Mouse (Mus musculus) lung, embryonic 14.5 days (tissue): ENCODE data around the gene Prpf4. TPM values are rescaled to one million over a fixed set of nuclear protein-coding genes. Genes with fewer than 3 reads are reported as not detected.
A peak's percentile ranks its signal among the peaks of the same experiment; 100 is the strongest.

Experiments used
- ATAC-seq: fragments of 200-750 bp; cut with Nextera tagmentation; 2 replicates; pipeline ENCODE4 v1.8.0; 2017; ENCODE audit warnings: mild to moderate bottlenecking, moderate TSS enrichment, moderate library complexity; ENCODE audit not compliant: insufficient read depth
- DNase-seq: peaks from one replicate; pipeline ENCODE4 v3.0.0-alpha.2; 2015
- H3K27ac ChIP-seq: fragments of 300-500 bp; sonication (generic); 2 replicates; pipeline ENCODE4 v1.5.1; 2014; ENCODE audit warnings: low read depth, mild to moderate bottlenecking, moderate library complexity
- H3K27me3 ChIP-seq: fragments of 300-500 bp; sonication (generic); 2 replicates; pipeline ENCODE4 v1.6.1; 2014; ENCODE audit warnings: low read length, control low read depth; ENCODE audit not compliant: insufficient read depth
- H3K36me3 ChIP-seq: fragments of 300-500 bp; sonication (generic); 2 replicates; pipeline ENCODE4 v1.6.1; 2014; ENCODE audit warnings: control low read depth; ENCODE audit not compliant: insufficient read depth
- H3K4me1 ChIP-seq: fragments of 300-500 bp; sonication (generic); 2 replicates; pipeline ENCODE4 v1.6.1; 2014; ENCODE audit warnings: antibody characterized with exemption, control low read depth; ENCODE audit not compliant: insufficient read depth
- H3K4me2 ChIP-seq: fragments of 300-500 bp; sonication (generic); 2 replicates; pipeline ENCODE4 v1.6.1; 2014; ENCODE audit warnings: mild to moderate bottlenecking
- H3K4me3 ChIP-seq: fragments of 300-500 bp; sonication (generic); 2 replicates; pipeline ENCODE4 v1.5.1; 2014; ENCODE audit warnings: low read depth, low read length
- H3K9ac ChIP-seq: fragments of 300-500 bp; sonication (generic); 2 replicates; pipeline ENCODE4 v1.6.1; 2014
- H3K9me3 ChIP-seq: fragments of 300-500 bp; sonication (generic); 2 replicates; pipeline ENCODE4 v1.6.1; 2016; ENCODE audit warnings: low read depth, low read length, control low read depth
- CTCF ChIP-seq: IDR thresholded peaks from 2 replicates; pipeline ENCODE4 v1.5.1; 2016; ENCODE audit warnings: antibody characterized with exemption, low read depth
- WGBS: fragments of 180-500 bp; shearing (Covaris S2); extraction: QIAGEN DNeasy Blood & Tissue Kit; methylation state at CpG from one replicate; pipeline ENCODE4 v1.1.7; 2014; 5-methylcytosine and 5-hydroxymethylcytosine counted together
- polyA plus RNA-seq: library from polyadenylated mRNA; unstranded; fragments of >200 nt; fragmentation: Nextera tagmentation; extraction: Ambion mirVana; gene quantifications from 2 replicates; pipeline ENCODE4 v1.2.1, GENCODE M21; 2014

Prpf4 gene
- 29.3 and 32.9 TPM in 2 replicates for polyA plus RNA-seq

DNA sequence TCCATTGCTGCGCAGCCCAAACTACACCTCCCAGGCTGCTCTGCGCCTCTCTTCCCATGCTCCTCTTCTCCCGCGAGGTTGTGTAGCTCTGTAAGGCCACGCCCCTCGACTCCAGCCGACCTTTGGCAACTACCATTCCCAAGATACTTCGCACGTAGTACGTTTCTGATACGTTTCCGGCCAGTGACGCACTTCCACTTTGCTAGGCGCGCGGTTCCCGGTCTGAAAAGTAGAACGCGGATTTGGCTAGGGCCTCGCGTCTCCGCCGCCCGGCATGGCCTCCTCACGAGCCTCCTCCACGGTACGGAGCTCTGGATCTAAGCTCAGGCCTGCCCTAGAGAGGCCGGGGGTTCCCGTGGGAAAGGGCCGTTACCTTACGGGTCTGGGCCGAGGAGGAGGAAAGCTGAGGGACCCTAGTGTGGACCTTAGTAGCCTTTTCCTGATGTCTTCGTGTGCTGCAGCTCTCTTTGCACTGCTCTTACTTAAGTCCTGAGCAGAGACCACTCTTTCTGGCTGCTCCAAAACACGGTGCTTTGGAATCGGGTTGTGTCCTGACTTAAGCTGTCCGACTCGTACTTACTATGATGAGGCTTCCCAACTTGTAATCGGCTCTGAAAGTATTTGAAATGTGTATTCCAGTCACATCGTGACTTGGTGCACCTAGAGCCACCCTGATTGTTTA lies at the start of gene Prpf4, which contains the start of gene Cdc26:
Gene Prpf4 (plus strand): TSS at position 197 of the 682 bp plus-strand sequence.
Gene Cdc26 (minus strand): TSS at position 42 of the 682 bp plus-strand sequence.
- Histone ChIP-seq H3K27ac (peak within 1 kb of the TSS; percentile 92), H3K9me3 (no peaks in the 10 kb centered on the region), H3K4me2 (peak within 1 kb of the TSS; percentile 85), H3K36me3 (peaks cover 43% of the 10 kb centered on the region), H3K4me1 (peaks cover 9% of the 10 kb centered on the region), H3K27me3 (no peaks in the 10 kb centered on the region), H3K9ac (peak within 1 kb of the TSS; percentile 90), H3K4me3 (peak within 1 kb of the TSS; percentile 80)
- peak; percentile 100 for DNase-seq
- under 1% methylated on average over 39 of the region's 39 CpGs for WGBS
- ATAC-seq: peak; percentile 99
- no peak for TF ChIP-seq CTCF

DNA sequence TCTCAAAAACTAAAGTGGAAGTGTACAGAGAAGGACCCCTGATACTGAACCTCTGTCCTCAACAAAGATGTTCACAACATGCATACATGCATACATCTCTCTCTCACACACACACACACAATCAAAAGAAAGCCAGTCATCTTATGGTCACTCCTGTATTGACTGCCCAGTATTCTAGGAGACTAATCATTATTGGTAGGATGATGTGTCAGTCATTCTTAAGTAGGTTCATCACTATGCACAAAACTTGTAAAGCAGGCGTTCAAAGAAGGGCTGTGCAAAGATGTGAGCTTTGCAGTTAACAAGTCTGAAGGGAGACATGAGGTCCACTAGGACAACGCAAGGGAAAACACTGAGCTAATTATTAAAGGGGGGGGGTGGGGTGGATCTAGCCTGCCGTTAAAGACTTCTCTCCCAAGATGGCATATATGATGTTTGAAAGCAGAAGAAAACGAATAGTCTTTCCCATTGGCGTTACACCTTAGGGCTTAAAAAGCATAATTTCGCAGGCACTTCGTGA lies 49.3 kb upstream of the Prpf4 start:
- DNase-seq (no peak), ATAC-seq (no peak)
- Histone ChIP-seq H3K4me1 (0 out of 2 replicates have a peak, but pooled peaks cover 7% of the 10 kb centered on the region), H3K4me3 (peak overlapping the region; percentile 77), H3K9me3 (no peaks in the 10 kb centered on the region), H3K9ac (peak overlapping the region; percentile 71), H3K36me3 (no peaks in the 10 kb centered on the region), H3K27ac (no peak overlapping the region), H3K27me3 (no peaks in the 10 kb centered on the region), H3K4me2 (peak overlapping the region; percentile 71)
- no peak for TF ChIP-seq CTCF
- 41% methylated on average over 7 of the region's 7 CpGs for WGBS

DNA sequence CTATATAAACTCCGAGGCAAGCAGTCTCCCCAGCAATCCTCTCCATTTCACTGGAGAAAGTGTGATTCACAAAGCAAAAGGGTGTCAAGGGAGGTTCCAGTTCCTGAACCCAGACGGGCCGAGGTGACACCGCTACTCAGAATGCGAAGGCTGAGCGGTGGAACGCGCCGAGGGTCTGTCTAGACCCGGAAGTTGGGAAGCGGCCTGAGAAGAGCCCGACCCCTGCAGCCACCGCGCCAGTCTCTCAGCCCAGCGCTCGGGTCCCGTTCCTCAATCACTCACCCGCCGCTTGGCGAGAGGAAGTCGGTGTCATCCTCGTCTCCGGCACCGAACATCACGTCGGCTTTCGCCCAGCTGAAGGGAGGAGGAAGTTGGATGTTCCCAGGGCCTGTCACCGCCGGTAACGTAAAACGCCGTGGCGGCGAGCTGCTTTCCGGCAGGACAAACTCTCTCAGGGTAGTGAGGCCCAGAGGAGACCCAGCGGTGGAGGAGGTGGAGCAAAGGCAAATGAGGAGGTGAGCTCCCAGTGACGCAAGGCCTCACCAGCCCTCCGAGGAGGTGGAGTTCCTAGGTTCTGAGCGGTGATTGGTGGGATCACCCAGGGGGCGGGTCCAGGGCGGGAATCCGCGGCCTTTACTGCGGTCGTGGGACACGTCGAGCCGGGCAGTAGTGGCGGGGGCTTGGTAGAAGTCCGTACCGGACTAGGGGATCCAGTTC lies 48.4 kb upstream of the Prpf4 start, which contains the start of the genes Fkbp15 and Slc31a1:
Gene Fkbp15 (minus strand): TSS at position 461 of the 717 bp plus-strand sequence.
Gene Slc31a1 (plus strand): TSS at position 640 of the 717 bp plus-strand sequence.
- Histone ChIP-seq H3K4me1 (0 out of 2 replicates have a peak, but pooled peaks cover 7% of the 10 kb centered on the region), H3K9ac (peak within 1 kb of the TSS; percentile 71), H3K27me3 (no peaks in the 10 kb centered on the region), H3K27ac (peak within 1 kb of the TSS; percentile 58), H3K4me3 (peak within 1 kb of the TSS; percentile 77), H3K9me3 (no peaks in the 10 kb centered on the region), H3K36me3 (no peaks in the 10 kb centered on the region), H3K4me2 (peak within 1 kb of the TSS; percentile 71)
- ATAC-seq (peak; percentile 100), DNase-seq (peak; percentile 98)
- TF ChIP-seq CTCF: no peak
- WGBS: under 1% methylated on average over 51 of the region's 51 CpGs

DNA sequence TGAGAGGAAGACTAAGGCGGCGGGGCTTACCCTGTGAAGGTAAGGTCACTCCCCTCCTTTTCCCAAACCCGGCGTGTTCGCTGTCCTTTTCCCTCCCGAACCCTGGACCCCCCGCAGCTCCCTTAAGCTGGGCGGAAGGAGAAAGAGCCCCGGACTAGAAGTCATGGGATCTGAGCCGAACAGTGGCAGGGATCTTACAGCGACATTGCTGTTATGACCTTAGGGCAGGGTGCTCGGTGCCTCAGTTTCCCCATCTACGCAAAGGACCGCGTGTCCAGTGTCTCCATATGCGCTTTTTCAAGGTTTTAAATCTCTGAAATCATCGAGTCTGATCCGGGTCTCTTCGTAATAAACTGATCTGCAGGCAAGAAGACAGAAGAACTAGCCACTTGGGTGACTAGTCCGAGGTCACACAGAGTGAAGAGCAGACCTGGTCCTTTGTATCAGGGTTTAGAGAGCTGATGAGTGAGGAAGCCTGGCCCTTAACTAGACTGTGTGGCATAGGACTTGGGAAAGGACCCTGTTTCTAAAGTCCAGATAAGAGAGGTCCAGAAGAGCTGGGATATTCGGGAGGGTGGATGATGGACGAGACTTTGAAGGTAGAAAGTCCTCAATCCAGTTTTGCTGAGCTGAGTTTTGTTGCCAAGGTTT lies 47.7 kb upstream of the Prpf4 start:
- Histone ChIP-seq H3K9ac (peak overlapping the region; percentile 63), H3K4me3 (peak overlapping the region; percentile 77), H3K9me3 (no peaks in the 10 kb centered on the region), H3K4me1 (0 out of 2 replicates have a peak, but pooled peaks cover 7% of the 10 kb centered on the region), H3K27me3 (no peaks in the 10 kb centered on the region), H3K4me2 (peak overlapping the region; percentile 70), H3K27ac (peak overlapping the region; percentile 58; the same call in 1 of the 2 replicates), H3K36me3 (no peaks in the 10 kb centered on the region)
- no peak for DNase-seq
- peak; percentile 8 for ATAC-seq
- TF ChIP-seq CTCF: no peak
- under 1% methylated on average over 22 of the region's 22 CpGs for WGBS

DNA sequence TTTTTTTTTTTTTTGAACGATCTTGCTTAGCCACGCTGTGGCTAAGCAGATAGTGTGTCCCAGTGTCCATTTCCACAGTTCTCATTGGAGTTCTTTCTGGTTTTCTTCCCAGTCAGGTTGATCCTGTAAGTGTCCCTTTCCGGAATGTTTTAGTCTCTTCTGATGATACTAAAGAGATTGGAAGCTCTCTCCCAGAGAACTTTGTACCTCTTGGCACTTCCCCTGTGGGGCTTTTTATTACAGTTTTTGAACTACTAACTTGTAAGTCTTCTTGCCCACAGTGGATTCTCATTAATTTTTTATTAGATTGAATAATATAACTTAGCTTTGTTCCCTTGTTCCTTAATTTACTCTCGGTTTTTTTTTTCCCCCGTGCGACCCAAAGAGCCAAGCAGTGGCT lies 47.0 kb upstream of the Prpf4 start:
- H3K4me1 ChIP-seq: 0 out of 2 replicates have a peak, but pooled peaks cover 7% of the 10 kb centered on the region
- peak overlapping the region; percentile 70 for H3K4me2 ChIP-seq
- DNase-seq (peak; percentile 8), ATAC-seq (no peak)
- H3K9me3 ChIP-seq: no peaks in the 10 kb centered on the region
- H3K27ac ChIP-seq: no peak overlapping the region
- 30% methylated on average over 6 of the region's 6 CpGs for WGBS
- H3K36me3 ChIP-seq: no peaks in the 10 kb centered on the region
- no peak for TF ChIP-seq CTCF
- peak overlapping the region; percentile 63 for H3K9ac ChIP-seq
- peak overlapping the region; percentile 77 for H3K4me3 ChIP-seq
- H3K27me3 ChIP-seq: no peaks in the 10 kb centered on the region

DNA sequence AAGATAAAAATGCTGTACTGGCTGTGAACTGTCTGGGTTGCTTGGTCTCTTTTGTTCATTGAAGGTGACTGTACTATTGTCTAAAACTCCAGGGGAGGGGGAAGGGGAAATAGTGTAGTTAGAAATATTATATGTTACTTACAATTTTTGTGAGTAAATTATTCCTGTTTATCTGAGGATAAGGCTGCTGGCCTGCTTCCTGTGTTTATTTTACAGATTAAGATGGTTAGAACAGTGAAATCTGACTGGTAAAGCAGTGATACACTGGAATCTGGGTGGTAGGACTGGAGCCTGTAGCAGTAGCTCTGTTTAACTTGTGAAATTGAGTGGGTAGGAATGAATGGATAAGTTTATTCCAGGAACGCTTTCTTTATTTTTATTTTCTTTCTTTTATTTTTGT lies 46.6 kb upstream of the Prpf4 start:
- peak overlapping the region; percentile 77 for H3K4me3 ChIP-seq
- no peaks in the 10 kb centered on the region for H3K36me3 ChIP-seq
- H3K9me3 ChIP-seq: no peaks in the 10 kb centered on the region
- 71% methylated on average over 1 of the region's 1 CpGs for WGBS
- H3K27ac ChIP-seq: no peak overlapping the region
- no peaks in the 10 kb centered on the region for H3K27me3 ChIP-seq
- H3K4me2 ChIP-seq: peak overlapping the region; percentile 70
- H3K4me1 ChIP-seq: 0 out of 2 replicates have a peak, but pooled peaks cover 7% of the 10 kb centered on the region
- no peak for TF ChIP-seq CTCF
- no peak for ATAC-seq
- peak overlapping the region; percentile 63 for H3K9ac ChIP-seq
- DNase-seq: peak; percentile 29
